Mouse (Mus musculus): ENCODE results near the gene Ndrg3. TPM values are rescaled to one million over a fixed set of nuclear protein-coding genes. Genes with fewer than 3 reads are reported as not detected.

The Ndrg3 gene
- total and polyA plus RNA-seq, 3 experiments = 16.6 to 27.5 (median 21.8) TPM

DNA sequence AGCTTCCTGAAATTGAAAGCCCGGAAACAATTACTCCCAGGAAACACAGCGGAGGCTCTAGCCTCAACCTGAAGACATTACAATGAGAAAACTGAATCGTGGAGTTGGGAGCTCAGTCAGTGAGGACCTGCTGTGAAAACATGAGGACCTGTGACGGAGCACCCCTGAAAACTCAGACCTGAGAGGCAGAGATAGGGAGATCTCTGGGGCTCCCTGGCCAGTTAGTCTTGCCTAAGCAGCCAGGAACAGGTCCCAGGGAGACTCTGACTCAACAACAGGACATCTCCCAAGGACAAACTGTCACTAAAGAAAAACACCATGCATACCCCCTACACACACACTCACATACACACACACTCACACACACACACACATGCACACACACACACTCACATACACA, 93.5 kb downstream of the Ndrg3 start:
- Histone ChIP-seq H3K79me2 (replicated peaks; ENCODE audit: control insufficient read depth, extremely low read depth, insufficient read depth, poor library complexity, severe bottlenecking) (no peaks in the 10 kb centered on the region), H3K4me1 (ENCODE audit: control insufficient read depth in 1 of 2, insufficient read depth in 2 of 2) (no peaks in the 10 kb centered on the region), H3K27me3 (replicated peaks) (no peaks in the 10 kb centered on the region), H3K9ac (ENCODE audit: insufficient read depth, low read depth) (no peak overlapping the region), H3K4me3 (replicated peaks in 1 of 3; ENCODE audit: low read depth in 2 of 3, low read length in 2 of 3, poor library complexity in 1 of 3) (no peak overlapping the region), H3K9me3 (replicated peaks; ENCODE audit: low read length) (no peaks in the 10 kb centered on the region), H3K36me3 (replicated peaks in 1 of 2; ENCODE audit: control insufficient read depth in 1 of 2, insufficient read depth in 1 of 2, low read length in 1 of 2) (no peaks in the 10 kb centered on the region), H3K27ac (ENCODE audit: insufficient read depth, low read depth) (no peak overlapping the region), H3K4me2 (ENCODE audit: insufficient read depth, low read depth, poor library complexity, severe bottlenecking) (no peak overlapping the region)
- dilution Hi-C loops (cut with MboI; ENCODE audit: extremely low pct_ligation_motif_present, extremely low pct_unique_long_range_greater_than_20kb, low sequenced_read_pairs) (no loop called here), in situ Hi-C loops (cut with MboI; ENCODE audit: low pct_ligation_motif_present, low pct_unique_long_range_greater_than_20kb, low sequenced_read_pairs) (loop anchor here (25.0 kb wide), 1 partner anchor 189 kb away; the partner anchor contains the start of genes Soga1 and Tldc2)
- DNase-seq (ENCODE audit: extremely low read depth) = no peak
- TF ChIP-seq ELF1 (IDR thresholded peaks at IDR 0.05; ENCODE audit: low read depth, low read length) (no peak), IRF4 (IDR thresholded peaks at IDR 0.05; ENCODE audit: low read depth, low read length) (no peak), ZMIZ1 (IDR thresholded peaks at IDR 0.05; ENCODE audit: low read depth, low read length) (no peak), PAX5 (IDR thresholded peaks at IDR 0.05; ENCODE audit: low read length) (no peak), MXI1 (IDR thresholded peaks at IDR 0.05; ENCODE audit: low read depth, low read length) (no peak), MYC (IDR thresholded peaks at IDR 0.05; ENCODE audit: low read depth, low read length) (no peak), EP300 (IDR thresholded peaks at IDR 0.05; ENCODE audit: low read length) (no peak), MAFK (IDR thresholded peaks at IDR 0.05; ENCODE audit: insufficient replicate concordance, low read length) (no peak), CTCF (conservative IDR thresholded peaks at IDR 0.05 in 1 of 2, IDR thresholded peaks at IDR 0.05 in 1 of 2; ENCODE audit: low read depth in 2 of 2, low read length in 2 of 2) (no peak)

DNA sequence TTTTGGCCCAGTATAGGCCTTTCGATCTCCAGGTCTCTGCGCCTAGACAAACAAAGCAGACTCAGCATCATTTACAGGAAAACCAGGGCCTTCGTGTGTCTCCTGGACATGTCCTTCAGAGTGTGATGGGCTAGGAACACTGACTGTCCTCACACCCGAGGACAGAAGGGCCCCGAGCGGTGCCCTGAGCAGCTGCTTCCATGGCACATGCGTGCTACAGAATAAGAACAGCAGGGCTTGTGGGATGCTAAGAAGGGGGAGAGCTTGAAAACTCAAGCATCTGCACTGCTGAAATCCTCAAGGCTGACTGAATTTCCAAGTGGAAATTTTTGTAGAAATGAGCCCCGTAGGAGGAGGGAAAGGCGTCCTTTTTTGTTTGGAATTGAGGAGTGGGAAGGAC, 94.8 kb downstream of the Ndrg3 start:
- Histone ChIP-seq H3K27ac (ENCODE audit: insufficient read depth, low read depth) (no peak overlapping the region), H3K4me1 (ENCODE audit: control insufficient read depth in 1 of 2, insufficient read depth in 2 of 2) (no peaks in the 10 kb centered on the region), H3K9ac (ENCODE audit: insufficient read depth, low read depth) (no peak overlapping the region), H3K79me2 (replicated peaks; ENCODE audit: control insufficient read depth, extremely low read depth, insufficient read depth, poor library complexity, severe bottlenecking) (no peaks in the 10 kb centered on the region), H3K36me3 (replicated peaks in 1 of 2; ENCODE audit: control insufficient read depth in 1 of 2, insufficient read depth in 1 of 2, low read length in 1 of 2) (no peaks in the 10 kb centered on the region), H3K4me3 (replicated peaks in 1 of 3; ENCODE audit: low read depth in 2 of 3, low read length in 2 of 3, poor library complexity in 1 of 3) (no peak overlapping the region), H3K27me3 (replicated peaks) (no peaks in the 10 kb centered on the region), H3K4me2 (ENCODE audit: insufficient read depth, low read depth, poor library complexity, severe bottlenecking) (no peak overlapping the region), H3K9me3 (replicated peaks; ENCODE audit: low read length) (no peaks in the 10 kb centered on the region)
- dilution Hi-C loops (cut with MboI; ENCODE audit: extremely low pct_ligation_motif_present, extremely low pct_unique_long_range_greater_than_20kb, low sequenced_read_pairs) (no loop called here), in situ Hi-C loops (cut with MboI; ENCODE audit: low pct_ligation_motif_present, low pct_unique_long_range_greater_than_20kb, low sequenced_read_pairs) (loop anchor here (25.0 kb wide), 1 partner anchor 190 kb away; the partner anchor contains the start of genes Soga1 and Tldc2)
- DNase-seq (ENCODE audit: extremely low read depth) = no peak
- TF ChIP-seq ETS1 (conservative IDR thresholded peaks at IDR 0.05; ENCODE audit: low read depth, low read length) (no peak), TCF12 (IDR thresholded peaks at IDR 0.05; ENCODE audit: low read depth, low read length) (no peak), GABPA (IDR thresholded peaks at IDR 0.05; ENCODE audit: insufficient replicate concordance, low read depth, low read length) (no peak), CHD1 (IDR thresholded peaks at IDR 0.05; ENCODE audit: low read depth, low read length) (no peak), JUN (IDR thresholded peaks at IDR 0.05; ENCODE audit: insufficient read depth, low read depth, low read length) (no peak), ZNF384 (IDR thresholded peaks at IDR 0.05; ENCODE audit: low read depth, low read length) (no peak), BHLHE40 (IDR thresholded peaks at IDR 0.05; ENCODE audit: low read depth, low read length) (no peak), PAX5 (IDR thresholded peaks at IDR 0.05; ENCODE audit: low read length) (no peak), RAD21 (IDR thresholded peaks at IDR 0.05; ENCODE audit: low read depth, low read length) (no peak), MAZ (IDR thresholded peaks at IDR 0.05; ENCODE audit: low read depth, low read length) (no peak), EP300 (IDR thresholded peaks at IDR 0.05; ENCODE audit: low read length) (no peak), USF2 (conservative IDR thresholded peaks at IDR 0.05; ENCODE audit: low read depth, low read length) (no peak), NELFE (IDR thresholded peaks at IDR 0.05; ENCODE audit: low read depth, low read length) (no peak), SMC3 (IDR thresholded peaks at IDR 0.05; ENCODE audit: low read depth, low read length) (no peak), MEF2A (IDR thresholded peaks at IDR 0.05; ENCODE audit: borderline replicate concordance, low read depth, low read length) (no peak), POLR2AphosphoS2 (IDR thresholded peaks at IDR 0.05; ENCODE audit: low read depth, low read length) (no peak)
